22 mouse cellular contexts compared by ENCODE assay signal in genomic region chr1:66918136-66918535, GRCm38 (mm10). TPM values are rescaled to one million over a fixed set of nuclear protein-coding genes. Genes with fewer than 3 reads are reported as not detected.
DNase-seq lines count a peak whose midpoint lies in the region; ATAC-seq and TF ChIP-seq lines count a peak whose summit lies in the region.
"Had no signal": no experiment of that assay in that cellular context is flagged by ENCODE, and none has a peak within 500 bp of the region (broad histone marks: within the 10 kb centered on the region; RNA-seq: fewer than 3 reads in every experiment).

No protein-coding gene starts in this region.

- no peaks in the 10 kb centered on the region for H3K36me3 ChIP-seq in embryonic facial prominence, embryonic 14.5 days (ENCODE audit: control insufficient read depth, insufficient read depth, low read length)
- H3K36me3 ChIP-seq in embryonic facial prominence, embryonic 10.5 days (replicated peaks): no peaks in the 10 kb centered on the region
- no peaks in the 10 kb centered on the region for H3K36me3 ChIP-seq in limb, embryonic 13.5 days
- H3K36me3 ChIP-seq in limb, embryonic 10.5 days: no peaks in the 10 kb centered on the region
- H3K36me3 ChIP-seq in limb, embryonic 14.5 days (ENCODE audit: control insufficient read depth, insufficient read depth, low read length): no peaks in the 10 kb centered on the region
- no peaks in the 10 kb centered on the region for H3K36me3 ChIP-seq in limb, embryonic 15.5 days
- no peaks in the 10 kb centered on the region for H3K36me3 ChIP-seq in kidney, embryonic 14.5 days (ENCODE audit: control insufficient read depth, insufficient read depth, low read length)
- H3K36me3 ChIP-seq: G1E had no signal

- H3K9me3 ChIP-seq in embryonic facial prominence, embryonic 14.5 days (ENCODE audit: control insufficient read depth, low read length): no peaks in the 10 kb centered on the region
- H3K9me3 ChIP-seq in embryonic facial prominence, embryonic 10.5 days: no peaks in the 10 kb centered on the region
- H3K9me3 ChIP-seq in limb, embryonic 13.5 days: no peaks in the 10 kb centered on the region
- no peaks in the 10 kb centered on the region for H3K9me3 ChIP-seq in limb, embryonic 10.5 days (replicated peaks)
- no peaks in the 10 kb centered on the region for H3K9me3 ChIP-seq in limb, embryonic 14.5 days (ENCODE audit: control insufficient read depth, low read length)
- H3K9me3 ChIP-seq in limb, embryonic 15.5 days: no peaks in the 10 kb centered on the region
- H3K9me3 ChIP-seq in kidney, embryonic 14.5 days (ENCODE audit: control insufficient read depth, low read length): no peaks in the 10 kb centered on the region
- H3K9me3 ChIP-seq: G1E had no signal

- no peaks in the 10 kb centered on the region for H3K27me3 ChIP-seq in embryonic facial prominence, embryonic 14.5 days (replicated peaks; ENCODE audit: control insufficient read depth, insufficient read depth, low read length)
- no peaks in the 10 kb centered on the region for H3K27me3 ChIP-seq in embryonic facial prominence, embryonic 10.5 days (replicated peaks; ENCODE audit: low read depth, poor library complexity, severe bottlenecking)
- no peaks in the 10 kb centered on the region for H3K27me3 ChIP-seq in limb, embryonic 13.5 days
- no peaks in the 10 kb centered on the region for H3K27me3 ChIP-seq in limb, embryonic 10.5 days (ENCODE audit: low read depth, poor library complexity, severe bottlenecking)
- H3K27me3 ChIP-seq in limb, embryonic 14.5 days (ENCODE audit: control insufficient read depth, insufficient read depth, low read length): no peaks in the 10 kb centered on the region
- H3K27me3 ChIP-seq in limb, embryonic 15.5 days: no peaks in the 10 kb centered on the region
- H3K27me3 ChIP-seq in kidney, embryonic 14.5 days (ENCODE audit: control insufficient read depth, insufficient read depth, low read length): no peaks in the 10 kb centered on the region
- H3K27me3 ChIP-seq: CH12.LX had no signal

- no peak overlapping the region for H3K27ac ChIP-seq in embryonic facial prominence, embryonic 14.5 days (replicated peaks; ENCODE audit: low read depth, low read length)
- no peak overlapping the region for H3K27ac ChIP-seq in embryonic facial prominence, embryonic 10.5 days (replicated peaks)
- no peak overlapping the region for H3K27ac ChIP-seq in limb, embryonic 13.5 days
- no peak overlapping the region for H3K27ac ChIP-seq in limb, embryonic 10.5 days
- no peak overlapping the region for H3K27ac ChIP-seq in limb, embryonic 14.5 days (replicated peaks; ENCODE audit: low read depth, low read length)
- no peak overlapping the region for H3K27ac ChIP-seq in limb, embryonic 15.5 days
- no peak overlapping the region for H3K27ac ChIP-seq in kidney, embryonic 14.5 days (ENCODE audit: low read depth, low read length)

- peak; percentile 40 for DNase-seq in embryonic facial prominence, embryonic 14.5 days (ENCODE audit: low spot score)
- no peak for DNase-seq in embryonic facial prominence, embryonic 10.5 days (ENCODE audit: low spot score)
- DNase-seq in limb, embryonic 10.5 days (ENCODE audit: low spot score): no peak
- DNase-seq in limb, embryonic 14.5 days (ENCODE audit: low spot score): peak; percentile 16
- no peak for DNase-seq in right cerebral cortex, postnatal 36 days (ENCODE audit: low spot score in 2 of 2)
- DNase-seq: adrenal gland, adult 2 months; adrenal gland, adult 8-10 months; adrenal gland, postnatal 10 days; adrenal gland, postnatal 14 days; adrenal gland, postnatal 25 days; adrenal gland, postnatal 36 days; B cell, adult 2 months; cerebellum, adult 11 months; cerebellum, adult 11-12 months had no signal

- no peak for TF ChIP-seq POLR2A in limb, embryonic 14.5 days (IDR thresholded peaks at IDR 0.05; ENCODE audit: borderline replicate concordance, extremely low read depth, insufficient read depth, insufficient read length)

- H3K9ac ChIP-seq in embryonic facial prominence, embryonic 14.5 days (ENCODE audit: low read depth, low read length): no peak overlapping the region
- H3K9ac ChIP-seq in limb, embryonic 13.5 days: no peak overlapping the region
- H3K9ac ChIP-seq in limb, embryonic 14.5 days (ENCODE audit: low read depth, low read length, severe bottlenecking): no peak overlapping the region
- no peak overlapping the region for H3K9ac ChIP-seq in limb, embryonic 15.5 days
- no peak overlapping the region for H3K9ac ChIP-seq in kidney, embryonic 14.5 days (ENCODE audit: low read depth, low read length)

- 36% methylated on average over 2 of the region's 2 CpGs for WGBS in embryonic facial prominence, embryonic 14.5 days
- 69% methylated on average over 2 of the region's 2 CpGs for WGBS in embryonic facial prominence, embryonic 10.5 days
- 59% methylated on average over 2 of the region's 2 CpGs for WGBS in limb, embryonic 13.5 days
- 82% methylated on average over 2 of the region's 2 CpGs for WGBS in limb, embryonic 10.5 days
- WGBS in limb, embryonic 14.5 days: 50% methylated on average over 2 of the region's 2 CpGs
- 59% methylated on average over 2 of the region's 2 CpGs for WGBS in limb, embryonic 15.5 days
- WGBS in kidney, embryonic 14.5 days: 63% methylated on average over 2 of the region's 2 CpGs

- H3K4me2 ChIP-seq in embryonic facial prominence, embryonic 14.5 days (ENCODE audit: low read depth, low read length): no peak overlapping the region
- no peak overlapping the region for H3K4me2 ChIP-seq in limb, embryonic 13.5 days (replicated peaks)
- H3K4me2 ChIP-seq in limb, embryonic 14.5 days (replicated peaks; ENCODE audit: low read depth, low read length, severe bottlenecking): no peak overlapping the region
- no peak overlapping the region for H3K4me2 ChIP-seq in limb, embryonic 15.5 days
- no peak overlapping the region for H3K4me2 ChIP-seq in kidney, embryonic 14.5 days (replicated peaks; ENCODE audit: low read depth, low read length)

- H3K4me3 ChIP-seq in embryonic facial prominence, embryonic 14.5 days (ENCODE audit: low read depth, low read length): no peak overlapping the region
- H3K4me3 ChIP-seq in embryonic facial prominence, embryonic 10.5 days: no peak overlapping the region
- H3K4me3 ChIP-seq in limb, embryonic 13.5 days: no peak overlapping the region
- no peak overlapping the region for H3K4me3 ChIP-seq in limb, embryonic 10.5 days
- no peak overlapping the region for H3K4me3 ChIP-seq in limb, embryonic 14.5 days (replicated peaks; ENCODE audit: low read length)
- no peak overlapping the region for H3K4me3 ChIP-seq in limb, embryonic 15.5 days
- no peak overlapping the region for H3K4me3 ChIP-seq in kidney, embryonic 14.5 days (ENCODE audit: low read length)

- no peaks in the 10 kb centered on the region for H3K4me1 ChIP-seq in embryonic facial prominence, embryonic 14.5 days (ENCODE audit: control insufficient read depth, insufficient read depth, low read length)
- H3K4me1 ChIP-seq in embryonic facial prominence, embryonic 10.5 days: no peaks in the 10 kb centered on the region
- no peaks in the 10 kb centered on the region for H3K4me1 ChIP-seq in limb, embryonic 13.5 days
- H3K4me1 ChIP-seq in limb, embryonic 10.5 days: no peaks in the 10 kb centered on the region
- no peaks in the 10 kb centered on the region for H3K4me1 ChIP-seq in limb, embryonic 14.5 days (ENCODE audit: control insufficient read depth, insufficient read depth, low read length)
- H3K4me1 ChIP-seq in limb, embryonic 15.5 days: no peaks in the 10 kb centered on the region
- no peaks in the 10 kb centered on the region for H3K4me1 ChIP-seq in kidney, embryonic 14.5 days (ENCODE audit: control insufficient read depth, insufficient read depth, low read length)

- peak; percentile 74 for ATAC-seq in embryonic facial prominence, embryonic 14.5 days (ENCODE audit: low read depth)
- peak; percentile 41 for ATAC-seq in limb, embryonic 13.5 days (ENCODE audit: low FRiP score, low read depth)
- ATAC-seq in limb, embryonic 14.5 days (ENCODE audit: low FRiP score, low read depth): peak; percentile 72
- peak; percentile 24; the same call in 1 of the 2 replicates for ATAC-seq in limb, embryonic 15.5 days (ENCODE audit: insufficient number of reproducible peaks, low FRiP score, low TSS enrichment, low read depth)
- no peak for ATAC-seq in kidney, embryonic 14.5 days (ENCODE audit: low FRiP score, low TSS enrichment)
- ATAC-seq: activated CD4-positive, CD25-positive, alpha-beta regulatory T cell, adult 4 months; CD4-positive, CD25-positive, alpha-beta regulatory T cell, adult 4 months; Patski had no signal

RNA-seq across cellular contexts. Expression of gene Myl1, which starts 27.1 kb away (rescaled TPM):
- polyA plus RNA-seq in embryonic facial prominence, embryonic 14.5 days (2014; fragmentation: Nextera tagmentation; extraction: Ambion mirVana): 1,165 and 1,732 TPM in 2 replicates
- polyA plus RNA-seq in embryonic facial prominence, embryonic 10.5 days (2016; fragmentation: Nextera tagmentation; extraction: Ambion mirVana): 0.54 and 1.3 TPM in 2 replicates
- 383 and 390 TPM in 2 replicates for polyA plus RNA-seq in limb, embryonic 13.5 days (2015; fragmentation: Nextera tagmentation; extraction: Ambion mirVana)
- polyA plus RNA-seq in limb, embryonic 10.5 days (2016; fragmentation: Nextera tagmentation; extraction: Ambion mirVana): 0.74 and 5.4 TPM in 2 replicates
- 125 and 193 TPM in 2 replicates for polyA plus RNA-seq in limb, embryonic 14.5 days (2012; rRNA removed)
- 463 and 677 TPM in 2 replicates for polyA plus RNA-seq in limb, embryonic 14.5 days (2014; fragmentation: Nextera tagmentation; extraction: Ambion mirVana)
- 493 and 1,364 TPM in 2 replicates for polyA plus RNA-seq in limb, embryonic 15.5 days (2015; fragmentation: Nextera tagmentation; extraction: Ambion mirVana)
- polyA plus RNA-seq in kidney, embryonic 14.5 days (2014; fragmentation: Nextera tagmentation; extraction: Ambion mirVana): 2.8 and 3.2 TPM in 2 replicates
- polyA plus RNA-seq: activated CD4-positive, CD25-positive, alpha-beta regulatory T cell, adult 4 months; CD4-positive, CD25-positive, alpha-beta regulatory T cell, adult 4 months; G1E; Patski had no signal

RNA-seq across cellular contexts. Expression of gene Acadl, which starts 55.1 kb away (rescaled TPM):
- 108 and 128 TPM in 2 replicates for polyA plus RNA-seq in embryonic facial prominence, embryonic 14.5 days (2014; fragmentation: Nextera tagmentation; extraction: Ambion mirVana)
- 35.7 and 40.4 TPM in 2 replicates for polyA plus RNA-seq in embryonic facial prominence, embryonic 10.5 days (2016; fragmentation: Nextera tagmentation; extraction: Ambion mirVana)
- polyA plus RNA-seq in limb, embryonic 13.5 days (2015; fragmentation: Nextera tagmentation; extraction: Ambion mirVana): 75.8 and 83.4 TPM in 2 replicates
- polyA plus RNA-seq in limb, embryonic 10.5 days (2016; fragmentation: Nextera tagmentation; extraction: Ambion mirVana): 33.2 and 42.9 TPM in 2 replicates
- polyA plus RNA-seq in limb, embryonic 14.5 days (2012; rRNA removed): 20.3 and 32.4 TPM in 2 replicates
- 78.7 and 86.0 TPM in 2 replicates for polyA plus RNA-seq in limb, embryonic 14.5 days (2014; fragmentation: Nextera tagmentation; extraction: Ambion mirVana)
- polyA plus RNA-seq in limb, embryonic 15.5 days (2015; fragmentation: Nextera tagmentation; extraction: Ambion mirVana): 90.3 and 122 TPM in 2 replicates
- polyA plus RNA-seq in kidney, embryonic 14.5 days (2014; fragmentation: Nextera tagmentation; extraction: Ambion mirVana): 70.5 and 98.4 TPM in 2 replicates

Comparison
In these comparisons a context has a peak if more than half of its experiments do, and no peak if none do; other contexts are left out.
1. DNase-seq: peak in embryonic facial prominence, embryonic 14.5 days (single experiment) and limb, embryonic 14.5 days (single experiment); none in embryonic facial prominence, embryonic 10.5 days (single experiment), limb, embryonic 10.5 days (single experiment) and right cerebral cortex, postnatal 36 days (0 of 2).
2. RNA of gene Myl1, which starts 27.1 kb away (polyA plus RNA-seq): 1,165 to 1,732 TPM in embryonic facial prominence, embryonic 14.5 days, 125 to 677 TPM in limb, embryonic 14.5 days, 493 to 1,364 TPM in limb, embryonic 15.5 days and 383 to 390 TPM in limb, embryonic 13.5 days; 0.74 to 5.4 TPM in limb, embryonic 10.5 days, 2.8 to 3.2 TPM in kidney, embryonic 14.5 days and 0.54 to 1.3 TPM in embryonic facial prominence, embryonic 10.5 days; every median in the first group is over 10 times any median in the second.